Mouse (Mus musculus) midbrain, embryonic 12.5 days (tissue): ENCODE measurements at regions not wholly inside any gene's neighbourhood (a gene's known extent, or its start where the extent isn't known, plus 50 kb on each side); places are given as distances from the start of the nearest gene placed in this dataset.
"Not testable (repeated sequence)": the region's sequence is repeated elsewhere in the genome, so short reads cannot be mapped to it uniquely, and the experiment has no call there.

Source experiments
- ATAC-seq: fragments of 200-750 bp; cut with Nextera tagmentation; 2 replicates; pipeline ENCODE4 v1.8.0; 2017; ENCODE audit warnings: low read depth, moderate TSS enrichment, moderate library complexity; ENCODE audit not compliant: low FRiP score
- H3K27ac ChIP-seq: fragments of 300-500 bp; sonication (generic); replicated peaks from 2 replicates; pipeline ENCODE4 v1.5.1; 2016; ENCODE audit warnings: mild to moderate bottlenecking
- H3K27me3 ChIP-seq: fragments of 300-500 bp; sonication (generic); 2 replicates; pipeline ENCODE4 v1.6.1; 2016; ENCODE audit warnings: mild to moderate bottlenecking
- H3K36me3 ChIP-seq: fragments of 300-500 bp; sonication (generic); 2 replicates; pipeline ENCODE4 v1.6.1; 2016
- H3K4me1 ChIP-seq: fragments of 300-500 bp; sonication (generic); 2 replicates; pipeline ENCODE4 v1.6.1; 2016
- H3K4me2 ChIP-seq: fragments of 300-500 bp; sonication (generic); replicated peaks from 2 replicates; pipeline ENCODE4 v1.6.1; 2016; ENCODE audit warnings: mild to moderate bottlenecking, moderate library complexity
- H3K4me3 ChIP-seq: fragments of 300-500 bp; sonication (generic); 2 replicates; pipeline ENCODE4 v1.5.1; 2016; ENCODE audit warnings: mild to moderate bottlenecking
- H3K9ac ChIP-seq: fragments of 300-500 bp; sonication (generic); replicated peaks from 2 replicates; pipeline ENCODE4 v1.6.1; 2016; ENCODE audit warnings: mild to moderate bottlenecking, moderate library complexity
- H3K9me3 ChIP-seq: fragments of 300-500 bp; sonication (generic); 2 replicates; pipeline ENCODE4 v1.6.1; 2016; ENCODE audit warnings: mild to moderate bottlenecking
- WGBS: fragments of 180-500 bp; shearing (Covaris S2); methylation state at CpG from one replicate; pipeline ENCODE4 v1.1.7; 2016; 5-methylcytosine and 5-hydroxymethylcytosine counted together

DNA sequence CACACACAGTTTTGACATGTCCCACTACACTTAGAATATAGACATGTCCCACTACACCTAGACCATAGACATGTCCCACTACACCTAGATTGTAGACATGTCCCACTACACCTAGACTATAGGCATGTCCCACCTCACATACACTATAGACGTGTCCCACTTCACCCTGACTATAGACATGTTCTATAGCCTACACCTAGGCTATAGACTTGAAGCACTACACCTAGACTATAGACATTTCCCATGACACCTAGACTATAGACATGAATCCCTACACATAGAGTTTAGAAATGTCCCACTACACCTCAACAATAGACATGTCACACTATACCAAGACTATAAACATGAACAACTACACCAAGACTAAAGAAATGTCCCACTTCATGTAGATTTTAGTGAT lies 2580.9 kb downstream of the Gm37988 start:
- Histone ChIP-seq H3K4me3 (no peak overlapping the region), H3K9me3 (no peaks in the 10 kb centered on the region), H3K27me3 (no peaks in the 10 kb centered on the region), H3K27ac (no peak overlapping the region), H3K4me2 (no peak overlapping the region), H3K9ac (no peak overlapping the region), H3K4me1 (no peaks in the 10 kb centered on the region), H3K36me3 (no peaks in the 10 kb centered on the region)
- 90% methylated on average over 1 of the region's 1 CpGs for WGBS
- peak; percentile 47 for ATAC-seq

DNA sequence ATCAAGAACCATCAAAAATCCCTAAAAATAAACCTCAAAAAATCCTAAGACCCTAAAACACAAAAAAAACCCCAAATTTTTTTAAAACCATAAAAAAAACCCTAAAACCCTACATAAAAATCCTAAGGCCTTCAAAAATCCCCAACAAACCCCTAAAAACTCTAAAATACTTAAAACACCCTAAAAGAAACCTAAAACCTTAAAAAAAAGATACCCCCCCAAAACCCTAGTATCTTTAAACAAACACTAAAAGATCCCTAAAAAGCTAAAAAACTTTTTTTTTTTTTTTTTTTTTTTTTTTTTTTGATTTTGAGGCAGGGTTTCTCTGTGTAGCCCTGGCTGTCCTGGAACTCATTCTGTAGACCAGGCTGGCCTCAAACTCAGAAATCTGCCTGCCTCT lies 2585.8 kb downstream of the Gm37988 start:
- no peaks in the 10 kb centered on the region for H3K4me1 ChIP-seq
- H3K4me2 ChIP-seq = no peak overlapping the region
- H3K27me3 ChIP-seq = no peaks in the 10 kb centered on the region
- no peaks in the 10 kb centered on the region for H3K36me3 ChIP-seq
- H3K27ac ChIP-seq = no peak overlapping the region
- no peak overlapping the region for H3K9ac ChIP-seq
- no peak for ATAC-seq
- H3K9me3 ChIP-seq = no peaks in the 10 kb centered on the region
- no peak overlapping the region for H3K4me3 ChIP-seq

- no peak overlapping the region for H3K4me3 ChIP-seq
- ATAC-seq = no peak
- no peak overlapping the region for H3K4me2 ChIP-seq
- WGBS = 93% methylated on average over 6 of the region's 6 CpGs
- no peaks in the 10 kb centered on the region for H3K4me1 ChIP-seq
- H3K9ac ChIP-seq = no peak overlapping the region
- no peaks in the 10 kb centered on the region for H3K27me3 ChIP-seq
- H3K27ac ChIP-seq = no peak overlapping the region
- no peaks in the 10 kb centered on the region for H3K36me3 ChIP-seq
- H3K9me3 ChIP-seq = no peaks in the 10 kb centered on the region
Observed at GRCm38 (mm10) chr1:7394161-7394560, 2586.5 kb downstream of the Gm37988 start.

DNA sequence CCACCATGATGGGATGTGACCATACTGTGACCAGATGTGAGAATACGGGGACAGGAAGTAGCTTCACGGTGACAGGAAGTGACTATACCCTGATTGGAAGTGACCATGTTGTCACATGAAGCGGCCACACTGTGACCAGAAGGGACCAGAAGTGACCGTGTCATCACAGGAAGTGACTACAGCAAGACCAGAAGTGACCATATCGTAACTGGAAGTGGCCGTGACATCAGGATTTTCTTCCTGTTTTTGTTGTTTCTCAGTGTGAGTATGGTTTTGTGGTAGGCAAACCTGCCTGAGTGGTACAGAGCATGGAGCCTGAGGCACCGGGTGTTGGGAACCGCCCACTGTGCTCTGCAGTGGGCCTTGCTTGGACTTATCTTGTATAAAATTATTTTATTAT lies 2587.8 kb downstream of the Gm37988 start:
- Histone ChIP-seq H3K9me3 (no peaks in the 10 kb centered on the region), H3K4me2 (no peak overlapping the region), H3K9ac (no peak overlapping the region), H3K27ac (no peak overlapping the region), H3K27me3 (no peaks in the 10 kb centered on the region), H3K4me1 (no peaks in the 10 kb centered on the region), H3K36me3 (no peaks in the 10 kb centered on the region), H3K4me3 (no peak overlapping the region)
- ATAC-seq = no peak
- WGBS = 96% methylated on average over 8 of the region's 8 CpGs

DNA sequence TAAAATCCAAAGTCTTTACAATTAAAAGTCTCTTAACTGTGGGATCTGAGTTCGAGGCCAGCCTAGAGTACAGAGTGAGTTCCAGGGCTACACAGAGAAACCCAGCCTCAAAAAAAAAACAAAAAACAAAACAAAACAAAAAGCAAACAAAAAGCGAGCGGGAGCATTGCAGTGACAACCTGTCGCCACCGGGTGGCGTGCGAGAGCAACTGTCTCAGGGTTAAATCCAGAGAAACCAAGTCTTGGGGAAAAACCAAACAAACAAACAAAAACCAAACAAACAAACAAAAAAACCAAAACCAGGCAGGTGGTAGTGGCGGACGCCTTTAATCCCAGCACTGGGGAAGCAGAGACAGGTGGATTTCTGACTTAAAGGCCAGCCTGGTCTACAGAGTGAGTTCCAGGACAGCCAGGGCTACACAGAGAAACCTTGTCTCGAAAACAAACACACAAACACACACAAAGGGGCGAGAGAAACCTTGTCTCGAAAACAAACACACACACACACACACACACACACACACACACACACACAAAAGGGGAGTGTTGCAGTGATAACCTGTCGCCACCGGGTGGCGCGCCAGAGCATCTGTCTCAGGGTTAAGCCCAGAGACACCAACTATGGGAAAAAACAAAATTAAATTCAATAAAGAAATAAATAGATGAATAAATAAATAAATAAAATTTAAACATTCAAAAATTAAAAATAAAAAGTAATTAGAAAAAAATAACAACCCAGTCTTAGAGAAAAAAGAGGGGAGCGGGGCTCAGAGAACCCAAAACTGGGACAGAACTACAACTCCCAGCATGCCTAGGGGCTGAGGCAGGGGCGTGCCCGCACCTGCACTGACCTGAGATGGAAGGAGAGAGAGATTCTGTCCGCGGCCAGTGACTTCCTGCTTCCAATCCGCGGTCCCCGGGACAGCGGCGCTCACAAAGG lies 2589.4 kb downstream of the Gm37988 start:
- peak overlapping the region; percentile 42 for H3K4me2 ChIP-seq
- 0 out of 2 replicates have a peak overlapping the region, but pooled peaks have one; percentile 46 for H3K9ac ChIP-seq
- peak; percentile 89 for ATAC-seq
- H3K36me3 ChIP-seq = no peaks in the 10 kb centered on the region
- WGBS = 13% methylated on average over 26 of the region's 26 CpGs
- peak overlapping the region; percentile 73 for H3K4me3 ChIP-seq
- no peaks in the 10 kb centered on the region for H3K9me3 ChIP-seq
- no peaks in the 10 kb centered on the region for H3K27me3 ChIP-seq
- H3K4me1 ChIP-seq = no peaks in the 10 kb centered on the region
- 0 out of 2 replicates have a peak overlapping the region, but pooled peaks have one; percentile 46 for H3K27ac ChIP-seq

DNA sequence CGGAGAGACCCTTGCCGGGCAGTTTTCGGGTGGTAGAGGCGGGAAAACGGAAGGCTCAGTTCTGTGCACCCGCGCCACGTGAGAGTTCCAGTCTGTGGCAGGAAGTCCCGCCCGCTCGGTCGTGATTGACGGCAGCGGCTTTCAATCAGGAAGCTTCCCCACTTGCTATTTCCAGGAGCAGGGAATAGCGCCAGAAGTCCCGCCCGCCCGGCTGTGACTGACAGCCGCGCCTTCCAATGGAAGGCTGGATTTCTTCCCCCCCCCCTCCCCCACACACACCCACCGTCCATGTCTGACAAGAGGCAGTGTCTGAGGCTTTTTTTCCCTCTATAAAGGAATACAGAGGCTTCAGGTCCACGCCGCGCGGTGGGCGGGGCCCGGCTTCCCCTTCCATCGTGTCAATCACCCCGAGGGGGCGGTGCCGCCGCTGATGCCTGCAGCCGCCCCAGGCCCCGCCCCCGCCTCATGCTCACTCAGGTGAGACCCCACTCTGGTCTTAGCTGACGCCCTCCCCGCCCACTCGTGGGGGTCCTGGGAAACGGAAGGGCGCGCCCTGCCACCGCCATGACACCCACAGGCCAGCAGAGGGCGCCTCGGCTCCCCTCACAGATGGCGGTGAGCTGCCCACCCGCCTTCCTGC lies 2590.2 kb downstream of the Gm37988 start:
- peak overlapping the region; percentile 73 for H3K4me3 ChIP-seq
- H3K36me3 ChIP-seq = no peaks in the 10 kb centered on the region
- WGBS = under 1% methylated on average over 45 of the region's 46 CpGs
- H3K9me3 ChIP-seq = no peaks in the 10 kb centered on the region
- peak overlapping the region; percentile 66 for H3K9ac ChIP-seq
- ATAC-seq = peak; percentile 98
- H3K27me3 ChIP-seq = no peaks in the 10 kb centered on the region
- H3K4me1 ChIP-seq = no peaks in the 10 kb centered on the region
- H3K27ac ChIP-seq = peak overlapping the region; percentile 70
- peak overlapping the region; percentile 62 for H3K4me2 ChIP-seq

DNA sequence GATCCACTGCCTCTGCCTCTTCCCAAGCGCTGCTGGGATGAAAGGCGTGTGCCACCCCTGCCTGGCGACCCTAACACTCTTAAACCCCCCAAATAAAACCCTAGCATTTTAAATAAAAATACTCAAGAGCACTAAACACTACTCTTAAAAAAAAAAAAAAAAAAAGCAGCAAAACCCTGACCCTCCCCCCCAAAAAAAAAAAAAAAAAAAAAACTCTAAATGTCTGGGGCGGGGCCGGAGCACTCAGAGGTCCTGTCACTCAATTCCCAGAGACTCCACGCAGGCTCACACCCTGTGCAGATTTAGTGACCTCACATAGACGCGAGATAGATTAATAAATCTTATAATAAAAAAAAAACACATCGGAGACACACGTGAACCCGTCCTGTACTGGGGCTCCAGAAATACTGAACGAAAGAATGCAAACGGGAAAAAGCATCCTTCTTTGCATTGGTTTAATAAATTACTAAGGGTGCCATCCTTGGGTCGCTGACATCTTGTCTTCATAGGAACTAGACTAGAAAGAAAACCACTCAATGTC lies 2591.1 kb downstream of the Gm37988 start:
- Histone ChIP-seq H3K4me1 (no peaks in the 10 kb centered on the region), H3K9me3 (no peaks in the 10 kb centered on the region), H3K27ac (no peak overlapping the region), H3K27me3 (no peaks in the 10 kb centered on the region), H3K9ac (peak overlapping the region; percentile 66; the same call in 1 of the 2 replicates), H3K4me3 (peak overlapping the region; percentile 73), H3K36me3 (no peaks in the 10 kb centered on the region), H3K4me2 (peak overlapping the region; percentile 62)
- 59% methylated on average over 14 of the region's 14 CpGs for whole genome bisulfite sequencing
- no peak for ATAC-seq

DNA sequence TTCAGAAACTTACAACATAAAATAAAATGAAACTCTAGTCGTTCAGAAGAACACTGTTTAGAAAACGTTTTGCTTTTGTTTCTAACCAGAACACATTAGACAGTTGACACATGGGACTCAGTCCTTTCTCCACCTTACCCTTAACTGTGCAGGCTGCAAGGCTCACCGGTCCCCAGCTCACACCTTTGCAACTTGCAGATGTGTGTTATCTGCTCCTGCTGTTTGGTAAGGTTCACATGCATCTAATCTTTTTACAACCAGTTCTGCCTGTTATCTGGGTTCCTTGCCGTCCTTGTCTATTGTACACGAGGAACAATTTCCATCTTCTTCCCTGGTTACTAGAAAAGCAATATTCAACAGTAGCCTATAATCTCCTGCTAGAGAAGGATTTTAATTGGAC lies 2598.0 kb downstream of the Gm37988 start:
- H3K4me1 ChIP-seq, H3K4me2 ChIP-seq, ATAC-seq, H3K4me3 ChIP-seq, H3K36me3 ChIP-seq, H3K9ac ChIP-seq, H3K9me3 ChIP-seq, H3K27me3 ChIP-seq, H3K27ac ChIP-seq: not testable (repeated sequence)
- WGBS = 81% methylated on average over 5 of the region's 5 CpGs

GRCm38 (mm10) chr1:7414444-7414843 lies 2606.8 kb downstream of the Gm37988 start:
- WGBS = 84% methylated on average over 1 of the region's 1 CpGs
- Histone ChIP-seq H3K4me2 (no peak overlapping the region), H3K9ac (no peak overlapping the region), H3K27ac (no peak overlapping the region), H3K4me1 (no peaks in the 10 kb centered on the region), H3K36me3 (no peaks in the 10 kb centered on the region), H3K27me3 (no peaks in the 10 kb centered on the region), H3K4me3 (no peak overlapping the region), H3K9me3 (no peaks in the 10 kb centered on the region)
- no peak for ATAC-seq

DNA sequence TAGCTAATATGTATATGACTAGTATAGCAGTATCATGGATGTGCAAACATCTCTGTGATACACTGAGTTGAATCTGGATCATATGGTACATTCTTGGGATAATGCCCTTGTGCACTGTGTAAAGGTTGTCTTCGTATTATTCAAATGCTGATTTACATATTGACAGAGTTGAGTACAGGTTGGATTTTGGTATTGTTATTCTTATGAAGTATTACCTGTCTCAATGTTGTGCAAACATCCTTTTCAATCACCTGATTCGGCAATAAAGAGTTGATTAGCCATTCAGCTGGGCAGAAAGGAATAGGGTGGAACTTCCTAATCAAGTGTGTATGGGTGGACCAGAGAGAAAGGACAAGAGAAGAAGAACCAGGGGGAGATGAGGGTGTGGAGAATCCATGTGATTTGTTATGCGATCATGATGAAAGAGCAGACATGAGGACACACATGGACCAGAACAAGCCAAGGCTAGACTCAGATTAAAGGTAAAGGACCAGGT lies 2644.0 kb downstream of the Gm37988 start:
- no peak for ATAC-seq
- Histone ChIP-seq H3K9me3 (no peaks in the 10 kb centered on the region), H3K36me3 (no peaks in the 10 kb centered on the region), H3K4me2 (no peak overlapping the region), H3K27me3 (no peaks in the 10 kb centered on the region), H3K27ac (no peak overlapping the region), H3K4me1 (no peaks in the 10 kb centered on the region), H3K9ac (no peak overlapping the region), H3K4me3 (no peak overlapping the region)
- 92% methylated on average over 3 of the region's 3 CpGs for WGBS

DNA sequence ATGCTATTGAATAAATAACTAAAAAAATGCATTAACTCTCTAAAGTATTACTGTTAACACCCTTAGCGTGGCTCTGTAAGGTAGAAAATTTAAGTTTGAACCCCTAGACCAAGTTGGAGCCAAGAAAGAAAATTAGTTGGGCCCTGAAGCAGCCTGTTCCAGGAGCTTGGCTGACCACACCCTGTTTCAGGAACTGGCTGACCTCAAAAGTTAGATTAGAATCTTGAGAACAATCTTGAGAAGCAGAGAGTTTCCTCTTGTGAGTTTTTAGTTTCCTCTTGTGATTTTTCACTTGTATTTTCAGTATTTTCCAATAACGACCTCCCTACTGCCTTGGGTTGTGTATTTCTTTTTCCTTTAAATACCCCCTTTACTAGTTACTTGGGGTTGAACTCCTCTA lies 2647.2 kb downstream of the Gm37988 start:
- no peaks in the 10 kb centered on the region for H3K9me3 ChIP-seq
- no peaks in the 10 kb centered on the region for H3K36me3 ChIP-seq
- no peak overlapping the region for H3K4me3 ChIP-seq
- no peak overlapping the region for H3K9ac ChIP-seq
- WGBS = 79% methylated on average over 2 of the region's 2 CpGs
- ATAC-seq = no peak
- no peak overlapping the region for H3K4me2 ChIP-seq
- H3K27me3 ChIP-seq = no peaks in the 10 kb centered on the region
- H3K27ac ChIP-seq = no peak overlapping the region
- no peaks in the 10 kb centered on the region for H3K4me1 ChIP-seq

DNA sequence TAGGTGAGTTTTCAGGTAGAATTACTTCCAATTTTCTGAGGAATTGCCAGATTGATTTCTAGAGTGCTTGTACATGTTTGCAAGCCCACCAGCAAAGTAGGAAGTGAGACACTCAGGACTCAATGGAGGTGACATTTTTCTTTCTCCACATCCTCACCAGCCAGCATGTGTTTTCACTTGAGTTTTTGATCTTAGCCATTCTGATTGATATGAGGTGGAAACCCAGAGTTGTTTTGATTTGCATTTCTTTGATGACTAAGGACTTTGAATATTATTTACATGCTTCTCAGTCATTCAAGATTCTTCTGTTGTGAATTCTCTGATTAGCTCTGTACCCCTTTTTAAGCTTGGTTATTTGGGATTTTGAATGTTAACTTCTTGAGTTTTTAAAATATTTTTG lies 2650.2 kb downstream of the Gm37988 start:
- H3K36me3 ChIP-seq = no peaks in the 10 kb centered on the region
- no peak overlapping the region for H3K9ac ChIP-seq
- H3K27ac ChIP-seq = no peak overlapping the region
- no peak overlapping the region for H3K4me3 ChIP-seq
- no peak overlapping the region for H3K4me2 ChIP-seq
- H3K27me3 ChIP-seq = no peaks in the 10 kb centered on the region
- ATAC-seq = no peak
- H3K4me1 ChIP-seq = no peaks in the 10 kb centered on the region
- H3K9me3 ChIP-seq = no peaks in the 10 kb centered on the region
